Mouse (Mus musculus) cerebellum, postnatal 4 days (tissue): ENCODE results near the gene Celsr2.

ENCODE experiments used
- DNase-seq, 2 experiments: peaks; one replicate each; pipeline ENCODE4 v3.0.0; 2022; ENCODE audit warnings: low spot score in 2 of 2, mixed read lengths in 1 of 2

Gene Celsr2

GRCm38 (mm10) chr3:108381945-108382875 is 33.1 kb downstream of the Celsr2 start:
- no peak for DNase-seq

DNA sequence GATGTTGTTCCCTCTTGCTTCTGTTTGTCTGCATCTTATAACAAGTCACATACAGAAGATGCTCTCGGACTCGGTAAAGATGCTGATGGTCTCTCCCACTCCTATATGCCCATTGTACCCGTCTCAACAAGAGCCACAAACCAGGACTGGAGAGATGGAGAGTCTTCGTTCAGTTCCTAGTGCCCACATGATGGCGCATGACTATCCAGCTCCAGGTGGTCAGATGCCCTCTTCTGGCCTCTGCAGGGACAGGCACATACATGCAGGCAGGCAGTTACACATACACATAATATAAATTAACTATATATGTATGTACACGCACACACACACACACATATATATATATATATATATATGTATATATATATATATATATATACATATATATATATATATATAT is 34.7 kb downstream of the Celsr2 start:
- no peak for DNase-seq

DNA sequence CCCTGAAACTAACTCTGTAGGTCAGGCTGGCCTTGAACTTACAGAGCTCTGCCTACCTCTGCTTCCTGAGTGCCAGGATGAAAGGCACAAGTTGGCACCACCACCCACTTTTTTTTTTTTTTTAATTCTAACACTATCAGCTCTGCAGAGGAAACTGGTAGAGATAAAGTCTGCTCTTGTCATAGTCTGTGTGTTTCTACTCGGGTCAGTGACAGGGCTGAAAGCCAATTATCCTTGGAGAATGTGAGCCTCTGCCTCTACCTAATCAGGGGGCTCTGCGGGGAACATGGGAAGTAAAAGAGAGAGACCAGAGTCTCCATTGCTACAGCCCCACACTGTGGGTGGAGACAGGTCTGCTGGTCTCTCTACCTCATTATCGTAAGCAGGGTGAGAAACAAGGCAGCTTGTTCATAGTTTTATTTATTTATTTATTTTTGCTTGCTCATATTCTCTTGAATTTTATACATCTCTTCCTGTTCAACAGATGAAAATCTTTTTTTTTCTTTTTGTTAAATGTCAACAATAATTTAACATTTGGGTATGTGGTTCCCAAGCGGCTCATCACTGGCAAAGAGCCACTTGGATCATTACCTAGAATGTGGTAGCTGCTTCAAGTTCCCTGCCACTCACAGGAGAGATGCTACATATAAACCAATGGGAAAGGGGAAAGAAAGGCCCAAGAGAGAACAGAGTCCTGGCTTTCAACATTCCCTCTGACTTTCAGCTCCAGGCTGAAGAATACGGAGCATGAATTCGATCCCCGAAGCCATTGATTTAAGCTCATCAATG is 36.3 kb downstream of the Celsr2 start:
- no peak for DNase-seq

- DNase-seq = no peak
Observed at GRCm38 (mm10) chr3:108372691-108373090, 42.7 kb downstream of the Celsr2 start.

DNA sequence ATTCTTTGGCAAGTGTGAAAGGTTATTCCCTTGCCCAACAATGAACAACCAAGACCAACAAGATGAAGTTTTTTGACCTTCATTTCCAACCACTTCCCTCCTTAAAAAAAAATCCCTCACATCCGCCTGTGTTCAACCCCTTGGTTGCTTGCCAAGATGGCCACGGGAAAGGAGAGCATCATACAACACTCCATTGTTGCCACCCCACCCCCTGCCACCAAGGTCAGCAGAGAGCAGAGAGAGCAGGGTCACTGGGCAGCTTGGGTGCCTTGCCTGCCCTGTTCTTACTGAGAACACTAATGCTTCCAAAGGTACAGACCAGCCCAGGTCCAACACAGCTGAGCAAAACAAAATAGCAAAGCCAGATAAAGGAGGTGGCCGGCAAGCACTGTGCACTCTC is 43.1 kb downstream of the Celsr2 start:
- no peak for DNase-seq

DNA sequence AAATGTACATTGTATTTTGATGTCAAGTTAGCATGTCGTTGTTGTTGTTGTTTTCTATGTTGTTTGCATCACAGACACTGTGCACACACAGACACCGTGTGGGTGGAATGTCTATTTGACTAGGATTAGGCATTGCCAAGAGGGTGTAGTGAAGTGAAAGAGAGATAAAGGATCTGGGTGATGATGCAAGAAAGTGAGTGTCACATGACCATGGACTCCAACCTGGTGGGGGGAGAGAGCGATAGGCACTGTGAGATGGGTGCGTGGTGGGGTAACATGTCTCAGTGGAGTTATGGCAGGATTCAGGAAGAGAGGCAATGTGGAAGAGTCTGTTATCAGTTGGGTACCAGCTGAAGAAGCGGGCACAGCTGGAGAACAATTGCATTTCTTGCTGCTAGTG is 46.6 kb downstream of the Celsr2 start:
- no peak for DNase-seq

DNA sequence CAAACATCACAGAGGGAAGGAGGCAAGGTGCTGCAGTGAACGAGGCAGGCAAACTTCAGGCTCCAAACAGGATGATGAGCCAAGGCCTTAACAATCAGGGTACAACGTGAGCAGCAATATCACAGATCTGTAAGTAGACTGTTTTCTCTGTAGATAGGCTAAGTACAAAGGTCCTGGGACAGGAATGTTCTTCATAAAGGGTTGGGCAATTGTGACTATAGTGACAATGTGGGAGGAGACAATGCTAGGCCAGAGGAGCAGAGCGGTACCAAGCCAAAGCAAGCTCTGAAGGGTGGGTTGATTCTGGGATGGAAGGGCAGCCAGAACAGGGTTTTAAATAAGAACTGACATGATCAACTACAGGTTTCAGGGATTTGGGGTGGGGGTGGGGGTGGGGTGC is 47.5 kb downstream of the Celsr2 start:
- no peak for DNase-seq

DNA sequence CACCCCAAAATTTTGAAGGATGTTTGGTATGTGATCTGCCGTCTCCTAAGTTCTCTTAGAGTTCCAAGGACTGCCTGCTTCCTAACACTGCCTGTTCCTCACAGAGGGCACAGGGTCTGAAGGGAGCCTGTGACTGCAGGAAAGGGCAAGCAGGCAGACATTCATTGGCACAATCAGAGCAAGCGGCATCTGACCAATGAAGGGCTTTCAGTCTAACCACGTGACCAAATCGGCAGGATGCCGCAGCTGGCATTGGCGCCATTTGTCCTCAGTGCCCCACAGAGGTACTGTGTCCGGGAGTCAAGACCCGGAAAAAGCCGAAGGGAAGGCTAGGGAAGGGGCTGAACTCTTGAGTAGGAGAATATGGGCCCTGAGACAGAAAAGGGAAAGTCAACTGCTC is 48.2 kb downstream of the Celsr2 start:
- peak in 1 of 2 experiments; percentile 29 for DNase-seq

DNA sequence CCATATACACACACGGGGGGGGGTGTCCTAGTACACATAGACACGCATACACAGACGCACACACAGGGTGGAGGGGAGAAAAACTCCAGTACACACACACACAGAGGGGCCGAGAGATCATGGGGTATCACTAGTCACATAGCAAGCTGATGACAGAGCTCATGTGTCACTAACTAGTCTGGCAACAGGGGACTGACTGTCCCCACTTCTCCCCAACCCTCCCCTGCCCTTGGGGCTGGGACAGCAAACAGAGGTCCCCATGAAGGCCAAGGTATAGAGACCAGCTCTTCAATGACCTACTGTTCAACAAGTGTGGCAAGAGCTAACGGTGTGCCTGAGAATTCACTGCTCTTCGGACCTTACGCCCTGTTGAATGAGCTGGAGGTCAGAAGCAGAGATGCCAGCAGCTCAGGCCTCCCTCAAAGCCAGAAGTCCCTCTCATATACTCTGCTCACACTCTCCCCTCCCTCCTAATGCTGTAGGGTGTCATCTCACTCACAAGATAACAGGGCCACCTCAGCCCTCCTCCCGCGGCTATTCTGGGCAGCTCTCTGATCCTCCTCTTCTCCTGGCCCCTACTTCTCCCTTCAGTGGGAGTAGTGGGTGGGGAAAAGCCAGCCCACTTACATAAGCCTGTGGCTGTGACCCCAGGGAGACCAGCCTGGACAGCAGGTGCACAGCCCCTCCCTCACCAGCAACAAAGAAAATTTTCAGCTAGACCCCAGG is 50.9 kb downstream of the Celsr2 start, which contains the start of gene Mybphl:
Gene Mybphl (plus strand): TSS at position 642 of the 726 bp plus-strand sequence.
- DNase-seq = no peak

DNA sequence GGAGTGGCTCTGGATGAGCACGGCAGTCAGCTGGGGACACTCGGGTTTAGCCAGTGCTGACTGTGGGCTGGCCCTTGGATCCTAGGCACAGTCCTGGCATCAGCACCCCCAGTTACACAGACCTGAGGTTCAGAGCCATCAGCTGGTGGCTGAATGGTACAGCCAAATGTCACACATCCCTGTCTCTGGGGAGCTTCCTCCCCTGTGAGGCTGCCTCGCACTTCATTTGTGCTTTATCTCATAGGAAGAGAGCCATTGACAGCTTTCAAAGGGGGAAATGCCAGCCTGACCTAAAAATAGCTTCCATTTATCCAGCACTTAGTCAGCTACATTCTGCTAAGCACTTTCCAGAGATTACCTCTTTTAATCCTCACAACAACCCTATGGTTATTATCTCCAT is 51.7 kb downstream of the Celsr2 start:
- DNase-seq = no peak

DNA sequence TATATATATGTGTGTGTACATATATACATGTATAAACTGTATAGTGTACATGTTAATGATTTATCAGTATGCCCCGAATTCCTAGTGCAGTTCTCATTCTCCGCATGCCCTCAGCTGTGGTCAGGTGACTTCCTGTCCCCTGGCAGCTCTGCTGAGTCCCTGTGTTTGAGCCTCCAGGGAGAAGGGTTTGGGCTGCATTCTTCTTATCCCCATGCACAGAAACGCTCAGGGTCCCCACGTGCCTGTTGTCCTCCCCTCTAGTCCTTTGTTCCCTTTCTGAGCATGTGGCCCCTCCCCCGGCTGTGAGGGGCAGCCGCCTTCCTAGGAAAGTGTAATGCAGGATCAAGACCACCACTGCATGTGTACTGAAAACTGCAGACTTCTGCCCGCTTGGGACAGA is 54.5 kb downstream of the Celsr2 start:
- DNase-seq = no peak

GRCm38 (mm10) chr3:108358445-108358844 is 56.9 kb downstream of the Celsr2 start:
- DNase-seq = no peak

GRCm38 (mm10) chr3:108357051-108357450 is 58.3 kb downstream of the Celsr2 start:
- no peak for DNase-seq

- DNase-seq = no peak
Observed at GRCm38 (mm10) chr3:108355245-108355644, 60.1 kb downstream of the Celsr2 start.

GRCm38 (mm10) chr3:108348376-108348775 is 67.0 kb downstream of the Celsr2 start:
- no peak for DNase-seq

DNA sequence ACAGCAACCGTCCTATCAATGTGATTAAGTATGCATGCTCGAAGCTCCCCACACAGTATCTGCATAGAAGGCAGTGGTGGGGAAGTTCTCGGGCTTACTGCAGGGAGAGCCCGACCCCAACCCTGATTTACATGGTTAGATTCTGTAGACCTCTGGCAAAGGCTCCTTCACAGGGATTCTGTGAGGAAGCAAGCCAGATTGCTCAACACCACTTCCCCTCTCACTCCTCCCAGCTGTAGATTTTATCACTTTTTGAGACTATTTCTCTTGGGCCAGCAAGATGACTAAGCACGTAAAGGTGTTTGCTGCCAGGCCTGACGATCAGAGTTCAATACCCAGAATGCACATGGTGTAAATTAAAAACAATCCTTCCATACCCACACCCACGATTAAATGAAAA is 69.5 kb downstream of the Celsr2 start:
- no peak for DNase-seq

DNA sequence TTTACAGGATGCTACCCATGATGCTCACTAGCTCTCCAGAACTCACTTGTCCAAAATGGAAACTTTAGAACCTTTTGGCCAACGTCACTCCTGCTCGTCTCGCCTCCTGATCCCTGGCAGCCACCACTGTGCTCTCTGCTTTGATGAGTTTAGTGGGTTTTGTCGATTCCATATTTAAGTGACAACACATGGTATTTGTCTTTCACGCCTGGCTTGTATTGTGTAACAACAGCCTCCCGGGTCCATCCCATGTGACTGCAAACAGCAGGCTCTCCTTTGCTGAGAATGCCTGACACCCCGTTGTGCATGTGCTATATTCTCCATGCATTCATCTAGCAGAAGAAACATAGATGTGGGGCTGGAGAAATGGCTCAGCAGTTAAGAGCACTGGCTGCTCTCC is 73.2 kb downstream of the Celsr2 start:
- DNase-seq = no peak

- DNase-seq = no peak
Observed at GRCm38 (mm10) chr3:108341040-108341439, 74.3 kb downstream of the Celsr2 start.
